Mouse (Mus musculus) adrenal gland, adult 2 months (tissue): Measurements from ENCODE around the gene Gm4756. TPM values are rescaled to one million over a fixed set of nuclear protein-coding genes. Genes with fewer than 3 reads are reported as not detected.
A peak's percentile ranks its signal among the peaks of the same experiment; 100 is the strongest.
"Not testable (repeated sequence)": the region's sequence is repeated elsewhere in the genome, so short reads cannot be mapped to it uniquely, and the experiment has no call there.

Experiments
- DNase-seq: peaks from one replicate; pipeline ENCODE4 v3.0.0; 2021
- polyA plus RNA-seq: library from polyadenylated mRNA; depleted of rRNA; stranded (reverse); fragments of >200 nt; gene quantifications from 2 replicates; pipeline ENCODE4 v1.2.3, GENCODE M21; 2012
- total RNA-seq, 2 experiments: library from RNA; stranded (reverse); gene quantifications; 2 replicates each; pipeline ENCODE4 v1.2.3; 2021

Gene Gm4756
- total and polyA plus RNA-seq, 3 experiments = 0.12 to 0.23 TPM; not detected in 1

GRCm38 (mm10) chr12:72654698-72655097 lies 5.2 kb upstream of the Gm4756 start:
- peak; percentile 42 for DNase-seq

- no peak for DNase-seq
Observed at GRCm38 (mm10) chr12:72648921-72649320, 540 bp downstream of the Gm4756 start.

GRCm38 (mm10) chr12:72638025-72638424 lies 11.4 kb downstream of the Gm4756 start:
- DNase-seq = no peak

DNA sequence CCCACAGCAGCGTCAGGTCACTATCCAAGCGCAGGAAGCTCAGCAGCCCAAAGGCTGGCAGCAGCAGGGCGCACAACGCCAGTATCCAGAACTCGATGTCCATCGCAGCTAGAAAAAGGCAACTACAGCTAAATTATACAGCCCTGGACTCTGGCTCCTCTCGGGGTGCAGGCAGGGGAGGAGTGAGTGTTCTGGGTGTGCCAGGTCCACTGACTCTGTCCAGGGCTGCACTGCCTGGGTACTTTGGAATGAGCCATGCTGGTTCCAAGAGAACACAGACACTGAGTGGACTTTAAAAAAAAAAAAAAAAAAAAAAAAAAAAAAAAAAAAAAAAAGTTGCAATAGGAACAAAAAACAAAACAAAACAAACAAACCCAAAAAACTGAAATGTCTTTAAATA lies 20.7 kb downstream of the Gm4756 start:
- no peak for DNase-seq

- DNase-seq = no peak
Observed at GRCm38 (mm10) chr12:72622853-72623496, 26.5 kb downstream of the Gm4756 start.

- no peak for DNase-seq
Observed at GRCm38 (mm10) chr12:72621441-72621840, 28.0 kb downstream of the Gm4756 start.

GRCm38 (mm10) chr12:72620856-72621255 lies 28.6 kb downstream of the Gm4756 start:
- no peak for DNase-seq

GRCm38 (mm10) chr12:72612053-72612452 lies 37.4 kb downstream of the Gm4756 start:
- no peak for DNase-seq

DNA sequence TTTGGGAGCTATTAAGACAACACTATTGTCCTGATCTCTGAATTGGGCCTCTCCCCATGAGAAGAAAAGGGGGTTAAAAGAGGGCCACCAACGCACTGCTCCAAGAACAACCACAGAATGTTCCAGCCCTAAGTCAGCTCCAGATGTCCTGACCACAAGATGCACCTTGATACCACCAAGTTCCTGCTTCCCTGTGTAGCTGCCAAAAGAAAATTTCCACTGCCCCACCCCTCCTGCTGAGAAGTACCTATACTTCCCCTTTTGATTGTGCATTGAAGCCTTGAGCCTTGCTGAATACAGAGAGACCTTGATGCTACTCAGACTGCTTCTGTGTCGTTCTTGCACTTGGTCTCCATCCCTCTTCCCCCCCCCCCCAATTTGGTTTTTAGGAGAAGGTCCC lies 50.7 kb downstream of the Gm4756 start:
- not testable (repeated sequence) for DNase-seq

- DNase-seq = no peak
Observed at GRCm38 (mm10) chr12:72594001-72594400, 55.5 kb downstream of the Gm4756 start.

DNA sequence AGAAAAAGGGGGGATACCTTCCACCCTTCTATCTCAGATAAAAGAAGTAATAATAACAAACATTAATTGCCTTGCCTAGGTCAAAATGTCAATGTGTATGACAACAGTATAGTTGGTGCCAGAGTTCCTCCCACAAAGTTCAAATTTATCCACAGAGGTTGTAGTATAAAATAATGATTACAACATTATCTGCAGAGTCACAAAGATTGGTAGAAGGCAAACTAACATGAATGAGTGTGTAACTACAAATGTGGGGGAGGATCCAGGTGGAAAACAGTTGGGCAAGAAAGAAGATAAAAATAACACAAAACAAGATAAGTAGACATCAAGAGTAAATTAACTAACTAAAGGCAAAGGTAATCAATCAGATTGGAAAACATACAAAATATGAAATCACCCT lies 56.5 kb downstream of the Gm4756 start:
- no peak for DNase-seq

DNA sequence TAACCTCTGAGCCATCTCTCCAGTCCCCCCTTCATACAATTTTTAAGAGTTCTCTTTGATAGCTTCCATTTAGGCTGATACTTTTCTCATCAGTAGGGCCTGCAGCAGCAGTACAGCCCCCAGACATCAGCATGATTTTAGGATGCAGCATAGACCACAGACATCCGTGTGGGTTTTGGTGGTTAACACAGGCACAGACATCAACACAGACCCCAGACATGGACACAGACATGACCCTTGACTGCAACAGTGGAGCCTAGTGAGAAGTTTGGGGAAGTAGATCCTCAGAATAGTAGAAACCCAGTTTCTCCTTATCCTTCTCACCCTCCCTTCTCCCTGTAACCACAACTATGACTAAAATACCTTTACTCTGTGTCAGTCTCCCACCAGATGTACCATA lies 64.1 kb downstream of the Gm4756 start:
- no peak for DNase-seq

- DNase-seq = no peak
Observed at GRCm38 (mm10) chr12:72583099-72583498, 66.4 kb downstream of the Gm4756 start.

DNA sequence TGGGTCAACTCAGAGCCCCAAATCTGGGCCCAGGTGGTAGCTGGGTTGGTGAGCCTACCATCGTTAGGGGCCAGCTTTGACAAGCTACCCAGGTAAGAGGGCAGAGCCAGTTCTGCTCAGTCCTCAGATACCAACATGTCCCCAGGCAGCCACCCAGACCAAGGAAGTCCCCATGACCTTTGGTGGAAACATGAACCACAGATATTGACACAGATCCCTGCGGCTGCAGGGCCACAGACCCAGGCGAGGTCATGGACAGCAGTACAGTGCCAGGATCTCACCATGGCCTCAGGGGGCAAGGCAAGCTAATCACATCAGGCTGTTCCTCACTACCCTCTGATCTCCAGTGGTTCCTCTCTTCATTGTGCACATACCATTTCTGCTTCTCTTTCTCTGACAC lies 67.4 kb downstream of the Gm4756 start:
- DNase-seq = peak; percentile 43

DNA sequence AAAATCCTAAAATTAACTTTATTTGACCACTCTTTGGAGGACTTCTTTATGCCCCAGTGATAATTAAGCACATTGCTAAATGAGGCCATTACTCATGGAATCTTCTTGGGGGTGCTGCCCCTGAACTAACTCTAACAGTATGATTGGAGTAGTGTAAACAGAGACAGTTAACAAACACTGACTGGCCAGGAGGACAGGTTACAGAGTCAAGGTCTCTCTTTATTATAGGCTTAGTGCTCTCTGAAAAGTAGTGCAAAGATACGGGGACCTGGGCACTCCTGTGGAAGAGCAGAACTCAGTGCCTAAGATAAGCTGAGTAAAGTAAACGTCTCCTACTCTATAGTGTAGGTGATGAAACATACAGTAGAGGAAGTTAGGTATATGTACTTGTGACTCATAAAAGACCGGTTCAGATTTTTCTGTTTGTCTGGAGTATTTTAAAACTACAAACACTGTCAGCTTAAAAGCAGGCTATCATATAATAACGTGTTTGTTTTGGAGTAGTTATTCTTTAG lies 85.1 kb downstream of the Gm4756 start:
- DNase-seq = no peak

GRCm38 (mm10) chr12:72554347-72554746 lies 95.1 kb downstream of the Gm4756 start:
- DNase-seq = no peak

DNA sequence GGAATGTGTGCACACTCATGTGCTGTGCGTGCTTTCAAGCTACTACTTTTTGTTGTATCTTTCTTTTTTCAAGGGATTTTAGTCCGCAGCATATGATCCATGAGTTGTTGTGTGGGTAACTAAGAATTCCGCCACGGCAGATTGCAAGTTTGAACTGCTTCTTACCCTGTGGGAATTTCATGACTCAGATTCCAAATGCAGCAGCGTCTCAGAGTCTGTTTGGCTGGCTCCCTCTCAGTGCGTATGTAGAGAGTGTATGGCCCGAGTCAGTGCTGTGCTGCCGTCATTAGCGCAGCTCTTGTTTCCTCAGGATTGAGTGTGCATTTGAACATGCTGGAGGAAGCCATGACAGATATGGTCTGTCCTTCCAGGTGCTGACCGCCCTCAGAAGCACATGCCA lies 110.9 kb downstream of the Gm4756 start:
- no peak for DNase-seq

DNA sequence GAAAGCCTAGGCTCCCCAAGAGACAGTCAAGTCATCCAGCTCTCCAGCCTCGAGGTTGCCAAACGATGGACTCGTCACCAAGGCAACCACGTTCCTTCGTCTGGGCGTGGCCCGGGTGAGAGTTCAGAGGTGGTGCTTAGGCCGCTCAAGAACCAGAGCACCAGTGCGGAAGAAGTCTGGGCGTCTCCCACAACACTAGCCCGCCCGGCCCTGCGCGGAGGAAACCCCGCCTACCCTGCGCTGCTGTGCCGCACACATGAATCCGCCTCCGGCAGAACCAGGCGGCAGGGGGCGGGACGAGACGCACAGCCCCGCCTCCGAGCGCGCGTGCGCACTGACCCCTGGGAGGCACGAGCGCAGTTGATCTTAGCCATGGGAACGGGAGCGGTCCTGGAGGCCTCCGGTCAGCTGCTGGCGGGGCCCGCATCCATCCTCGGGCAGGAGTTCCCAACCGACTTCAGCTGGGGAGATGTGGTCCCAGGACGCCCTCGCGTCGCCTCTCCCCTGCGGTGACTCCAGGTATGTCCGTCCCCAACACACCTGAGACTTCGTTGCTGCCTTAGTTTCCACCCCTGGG lies 113.4 kb downstream of the Gm4756 start, which contains the start of gene Pcnx4:
Gene Pcnx4, plus strand, starts transcription at position 363 of the 577 bp plus-strand sequence.
- DNase-seq = peak; percentile 99

GRCm38 (mm10) chr12:72535599-72535998 lies 113.9 kb downstream of the Gm4756 start:
- no peak for DNase-seq

DNA sequence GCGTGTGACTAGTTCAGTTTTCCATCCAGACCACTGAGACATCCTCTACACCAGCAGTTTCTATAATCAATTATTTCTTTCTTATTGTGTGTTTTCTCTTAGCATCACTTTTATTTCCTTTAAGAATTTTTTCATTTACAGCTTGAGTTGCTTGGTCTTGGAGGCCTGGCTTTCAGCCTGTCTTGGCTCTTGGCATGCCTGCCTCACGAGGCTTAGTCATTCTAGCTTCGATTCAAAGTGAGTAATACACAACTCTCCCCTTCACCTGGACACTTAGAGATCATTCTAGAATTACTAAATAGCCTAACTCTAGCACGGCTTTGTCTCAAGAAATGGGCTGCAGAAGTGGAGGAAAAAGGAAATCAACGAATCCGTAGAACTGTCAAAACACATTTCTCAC lies 115.5 kb downstream of the Gm4756 start:
- DNase-seq = no peak

DNA sequence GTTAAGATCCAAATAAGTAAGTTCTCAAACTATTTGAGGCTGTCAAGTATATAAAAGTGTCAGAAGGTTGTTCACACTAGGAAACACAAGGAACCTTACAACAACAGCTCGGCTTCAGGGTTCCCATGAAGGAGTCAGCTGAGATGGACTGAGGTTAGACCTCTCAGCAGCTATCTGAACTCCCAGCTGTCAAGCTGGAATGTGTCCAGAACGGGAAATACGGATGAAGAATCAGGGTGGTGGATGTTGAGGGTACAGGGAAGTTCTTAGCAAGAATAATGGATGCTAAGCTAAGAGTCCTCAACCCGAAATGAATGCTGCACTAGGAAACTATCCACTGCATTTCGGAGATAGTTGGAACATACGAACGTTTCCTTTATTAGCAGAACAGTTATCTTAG lies 117.2 kb downstream of the Gm4756 start:
- no peak for DNase-seq
